Mouse (Mus musculus): ENCODE data around the gene Gas6.

Gene Gas6

GRCm38 (mm10) chr8:13506849-13507248, 12.6 kb upstream of the Gas6 start:
- ATAC-seq (ENCODE audit: low TSS enrichment), result no peak

- no peak for ATAC-seq (ENCODE audit: low TSS enrichment)
These were observed 10.8 kb upstream of the Gas6 start for GRCm38 (mm10) chr8:13504894-13505674.

GRCm38 (mm10) chr8:13503936-13504606, 9.8 kb upstream of the Gas6 start:
- ATAC-seq (ENCODE audit: low TSS enrichment), result peak; percentile 47; the same call in 1 of the 2 replicates

- ATAC-seq (ENCODE audit: low TSS enrichment), result no peak
These were observed 6.9 kb upstream of the Gas6 start for GRCm38 (mm10) chr8:13501221-13501620.

- ATAC-seq (ENCODE audit: low TSS enrichment), result no peak
These were observed 1.3 kb downstream of the Gas6 start for GRCm38 (mm10) chr8:13493011-13493410.

GRCm38 (mm10) chr8:13492198-13492995, 1.9 kb downstream of the Gas6 start:
- no peak for ATAC-seq (ENCODE audit: low TSS enrichment)

- ATAC-seq (ENCODE audit: low TSS enrichment), result no peak
These were observed 2.7 kb downstream of the Gas6 start for GRCm38 (mm10) chr8:13491491-13492010.

GRCm38 (mm10) chr8:13489986-13490910, 4.0 kb downstream of the Gas6 start:
- no peak for ATAC-seq (ENCODE audit: low TSS enrichment)

GRCm38 (mm10) chr8:13489351-13489750, 4.9 kb downstream of the Gas6 start:
- ATAC-seq (ENCODE audit: low TSS enrichment), result no peak

- no peak for ATAC-seq (ENCODE audit: low TSS enrichment)
These were observed 11.1 kb downstream of the Gas6 start for GRCm38 (mm10) chr8:13483191-13483590.

- no peak for ATAC-seq (ENCODE audit: low TSS enrichment)
These were observed 12.0 kb downstream of the Gas6 start for GRCm38 (mm10) chr8:13482101-13482801.

GRCm38 (mm10) chr8:13481596-13481995, 12.7 kb downstream of the Gas6 start:
- ATAC-seq (ENCODE audit: low TSS enrichment), result no peak

GRCm38 (mm10) chr8:13481089-13481554, 13.2 kb downstream of the Gas6 start:
- ATAC-seq (ENCODE audit: low TSS enrichment), result no peak

GRCm38 (mm10) chr8:13475892-13476291, 18.4 kb downstream of the Gas6 start:
- no peak for ATAC-seq (ENCODE audit: low TSS enrichment)

- no peak for ATAC-seq (ENCODE audit: low TSS enrichment)
These were observed 22.0 kb downstream of the Gas6 start for GRCm38 (mm10) chr8:13472284-13472683.

- no peak for ATAC-seq (ENCODE audit: low TSS enrichment)
These were observed 22.8 kb downstream of the Gas6 start for GRCm38 (mm10) chr8:13471484-13471883.

- peak; percentile 78; the same call in 1 of the 2 replicates for ATAC-seq (ENCODE audit: low TSS enrichment)
These were observed 25.6 kb downstream of the Gas6 start for GRCm38 (mm10) chr8:13468737-13469136.

GRCm38 (mm10) chr8:13466989-13467388, 27.3 kb downstream of the Gas6 start:
- no peak for ATAC-seq (ENCODE audit: low TSS enrichment)

GRCm38 (mm10) chr8:13465324-13465723, 29.0 kb downstream of the Gas6 start:
- no peak for ATAC-seq (ENCODE audit: low TSS enrichment)

- ATAC-seq (ENCODE audit: low TSS enrichment), result no peak
These were observed 31.9 kb downstream of the Gas6 start for GRCm38 (mm10) chr8:13462392-13462791.
